Mouse (Mus musculus) MEL (cell line): Measurements from ENCODE around the gene Gh. TPM values are rescaled to one million over a fixed set of nuclear protein-coding genes. Genes with fewer than 3 reads are reported as not detected.

Source experiments
- DNase-seq: peaks from one replicate; pipeline ENCODE4 v3.0.0; 2011; ENCODE audit warnings: low read depth, low spot score
- H3K27ac ChIP-seq: 2 replicates; pipeline ENCODE4 v1.5.1; 2012; ENCODE audit warnings: low read depth, mild to moderate bottlenecking, control low read depth, low read length, moderate library complexity; ENCODE audit not compliant: control insufficient read depth
- H3K27me3 ChIP-seq, 2 experiments: fragments of 150-350 bp in 1 of 2; sonication (generic) in 1 of 2; 2 replicates each; pipeline ENCODE4 v1.6.1; 2012; ENCODE audit warnings: low read length in 2 of 2, mild to moderate bottlenecking in 2 of 2, improper control_type of control experiment in 1 of 2, moderate library complexity in 1 of 2; ENCODE audit not compliant: insufficient read depth in 2 of 2, control insufficient read depth in 1 of 2
- H3K36me3 ChIP-seq, 2 experiments: 2 replicates each; pipeline ENCODE4 v1.6.1; 2012 to 2014; ENCODE audit warnings: low read length in 2 of 2, improper control_type of control experiment in 1 of 2, inconsistent platforms in 1 of 2, mild to moderate bottlenecking in 1 of 2; ENCODE audit not compliant: insufficient read depth in 2 of 2, control insufficient read depth in 1 of 2
- H3K4me1 ChIP-seq, 2 experiments: fragments of 150-350 bp in 1 of 2; sonication (generic) in 1 of 2; 2 replicates each; pipeline ENCODE4 v1.6.1; 2012; ENCODE audit warnings: low read length in 2 of 2, improper control_type of control experiment in 1 of 2, mild to moderate bottlenecking in 1 of 2; ENCODE audit not compliant: insufficient read depth in 2 of 2, control insufficient read depth in 1 of 2
- H3K4me3 ChIP-seq, 2 experiments: fragments of 150-350 bp in 1 of 2; sonication (generic) in 1 of 2; 2 replicates each; pipeline ENCODE4 v1.5.1; 2012; ENCODE audit warnings: low read depth in 2 of 2, low read length in 2 of 2, mild to moderate bottlenecking in 2 of 2, moderate library complexity in 2 of 2, control low read depth in 1 of 2, improper control_type of control experiment in 1 of 2; ENCODE audit not compliant: control insufficient read depth in 1 of 2, insufficient read depth in 1 of 2
- H3K79me2 ChIP-seq: 2 replicates; pipeline ENCODE4 v1.6.1; 2012; ENCODE audit warnings: mild to moderate bottlenecking, low read length, moderate library complexity; ENCODE audit not compliant: control insufficient read depth, poor library complexity, insufficient read depth
- H3K9ac ChIP-seq: 2 replicates; pipeline ENCODE4 v1.6.1; 2012; ENCODE audit warnings: low read depth, mild to moderate bottlenecking, control low read depth, low read length, moderate library complexity; ENCODE audit not compliant: control insufficient read depth, poor library complexity, severe bottlenecking
- H3K9me3 ChIP-seq: fragments of 150-350 bp; sonication (generic); replicated peaks from 2 replicates; pipeline ENCODE4 v1.6.1; 2012; ENCODE audit warnings: mild to moderate bottlenecking, low read length, improper control_type of control experiment, moderate library complexity; ENCODE audit not compliant: insufficient read depth
- CHD1 ChIP-seq: IDR thresholded peaks from 2 replicates; pipeline ENCODE4 v1.6.1; 2012; ENCODE audit warnings: low read depth, mild to moderate bottlenecking, inconsistent platforms, low read length, improper control_type of control experiment
- E2F4 ChIP-seq: IDR thresholded peaks from 2 replicates; pipeline ENCODE4 v1.6.1; 2011; ENCODE audit warnings: low read depth, low read length, improper control_type of control experiment, borderline replicate concordance
- ELF1 ChIP-seq: IDR thresholded peaks from 2 replicates; pipeline ENCODE4 v1.6.1; 2014; ENCODE audit warnings: low read depth, mild to moderate bottlenecking, inconsistent platforms, low read length, improper control_type of control experiment, moderate library complexity
- GATA1 ChIP-seq: IDR thresholded peaks from 2 replicates; pipeline ENCODE4 v1.6.1; 2011; ENCODE audit warnings: low read depth, low read length, improper control_type of control experiment
- HCFC1 ChIP-seq: IDR thresholded peaks from 2 replicates; pipeline ENCODE4 v1.6.1; 2012; ENCODE audit warnings: low read depth, mild to moderate bottlenecking, inconsistent platforms, low read length, improper control_type of control experiment, moderate library complexity
- JUND ChIP-seq: IDR thresholded peaks from 2 replicates; pipeline ENCODE4 v1.6.1; 2011; ENCODE audit warnings: low read depth, mild to moderate bottlenecking, improper control_type of control experiment, low read length
- MAZ ChIP-seq: IDR thresholded peaks from 2 replicates; pipeline ENCODE4 v1.6.1; 2012; ENCODE audit warnings: low read depth, mild to moderate bottlenecking, inconsistent platforms, low read length, improper control_type of control experiment
- MXI1 ChIP-seq: IDR thresholded peaks from 2 replicates; pipeline ENCODE4 v1.6.1; 2011; ENCODE audit warnings: mild to moderate bottlenecking, low read depth, low read length, improper control_type of control experiment
- MYB ChIP-seq: IDR thresholded peaks from 2 replicates; pipeline ENCODE4 v1.6.1; 2011; ENCODE audit warnings: mild to moderate bottlenecking, low read depth, low read length, improper control_type of control experiment
- MYC ChIP-seq: IDR thresholded peaks from 2 replicates; pipeline ENCODE4 v1.6.1; 2011; ENCODE audit warnings: low read depth, mild to moderate bottlenecking, low read length, improper control_type of control experiment, moderate library complexity
- NELFE ChIP-seq: IDR thresholded peaks from 2 replicates; pipeline ENCODE4 v1.6.1; 2011; ENCODE audit warnings: low read depth, low read length, improper control_type of control experiment
- NRF1 ChIP-seq: IDR thresholded peaks from 2 replicates; pipeline ENCODE4 v1.6.1; 2014; ENCODE audit warnings: low read depth, mild to moderate bottlenecking, inconsistent platforms, low read length, improper control_type of control experiment, moderate library complexity; ENCODE audit not compliant: poor library complexity, insufficient read depth, severe bottlenecking
- POLR2A ChIP-seq, 2 experiments: IDR thresholded peaks; 2 replicates each; pipeline ENCODE4 v1.6.1; 2011 to 2012; ENCODE audit warnings: low read length in 2 of 2, mild to moderate bottlenecking in 2 of 2, control low read depth in 1 of 2, improper control_type of control experiment in 1 of 2, low read depth in 1 of 2, moderate library complexity in 1 of 2; ENCODE audit not compliant: control insufficient read depth in 1 of 2, insufficient read depth in 1 of 2, poor library complexity in 1 of 2
- POLR2AphosphoS2 ChIP-seq: IDR thresholded peaks from 2 replicates; pipeline ENCODE4 v1.6.1; 2011; ENCODE audit warnings: low read length, improper control_type of control experiment
- SIN3A ChIP-seq: IDR thresholded peaks from 2 replicates; pipeline ENCODE4 v1.6.1; 2012; ENCODE audit warnings: low read length, improper control_type of control experiment, inconsistent platforms
- SMC3 ChIP-seq: IDR thresholded peaks from 2 replicates; pipeline ENCODE4 v1.6.1; 2011; ENCODE audit warnings: low read depth, low read length, improper control_type of control experiment
- TAL1 ChIP-seq: IDR thresholded peaks from 2 replicates; pipeline ENCODE4 v1.6.1; 2012; ENCODE audit warnings: mild to moderate bottlenecking, inconsistent platforms, low read length, moderate library complexity, mixed read lengths
- TCF12 ChIP-seq: IDR thresholded peaks from 2 replicates; pipeline ENCODE4 v1.6.1; 2014; ENCODE audit warnings: low read depth, mild to moderate bottlenecking, inconsistent platforms, low read length, improper control_type of control experiment, moderate library complexity
- USF2 ChIP-seq, 2 experiments: IDR thresholded peaks; 2 replicates each; pipeline ENCODE4 v1.6.1; 2011 to 2012; ENCODE audit warnings: improper control_type of control experiment in 2 of 2, low read length in 2 of 2, borderline replicate concordance in 1 of 2, inconsistent platforms in 1 of 2, low read depth in 1 of 2, mild to moderate bottlenecking in 1 of 2; ENCODE audit not compliant: insufficient read depth in 1 of 2
- ZKSCAN1 ChIP-seq: IDR thresholded peaks from 2 replicates; pipeline ENCODE4 v1.6.1; 2012; ENCODE audit warnings: low read depth, mild to moderate bottlenecking, inconsistent platforms, low read length, improper control_type of control experiment, moderate library complexity
- ZMIZ1 ChIP-seq: IDR thresholded peaks from 2 replicates; pipeline ENCODE4 v1.6.1; 2012; ENCODE audit warnings: low read depth, mild to moderate bottlenecking, inconsistent platforms, low read length, improper control_type of control experiment, moderate library complexity
- polyA plus RNA-seq, 2 experiments: library from polyadenylated mRNA; stranded (reverse) in 1 of 2; unstranded in 1 of 2; fragments of >175 nt in 1 of 2; fragments of >200 nt in 1 of 2; gene quantifications; 2 replicates each; pipeline versions ENCODE4 v1.2.1 to v1.2.4; 2012; ENCODE audit warnings: low replicate concordance in 2 of 2, low read depth in 1 of 2; ENCODE audit not compliant: insufficient read length in 2 of 2, insufficient read depth in 1 of 2, missing spikeins in 1 of 2
- total RNA-seq: library from RNA; depleted of rRNA; stranded (reverse); fragments of 300-350 nt; gene quantifications from 2 replicates; pipeline ENCODE4 v1.2.3, GENCODE M21; 2012

The Gh gene
- total and polyA plus RNA-seq, 3 experiments: 0.08 TPM; not detected in 2

DNA sequence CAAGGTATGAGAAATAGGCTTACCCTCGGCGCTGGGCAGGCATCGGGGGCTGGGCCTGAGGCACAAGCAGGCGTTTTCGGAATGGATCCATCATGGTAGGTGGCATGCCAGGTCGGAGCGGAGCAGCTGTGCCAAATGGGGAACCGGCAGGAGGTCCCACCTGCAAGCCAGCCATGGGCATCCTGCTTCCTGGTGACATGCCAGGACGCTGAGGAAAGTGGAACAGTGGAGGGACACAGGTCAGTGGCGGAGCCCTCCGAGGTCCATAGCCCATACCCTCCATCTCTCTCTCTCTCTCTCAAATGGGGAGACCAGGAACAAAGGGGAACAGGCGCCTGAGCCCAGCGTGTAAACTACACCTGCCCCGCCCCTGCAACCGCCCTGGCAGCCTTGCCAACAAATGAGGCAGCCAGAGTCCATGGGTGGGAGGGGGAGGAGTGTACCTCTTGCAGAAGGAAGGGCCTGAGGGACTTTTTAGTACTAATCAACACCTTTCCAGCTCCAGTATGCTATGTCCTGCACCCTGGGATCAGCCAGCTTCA is 34.3 kb downstream of the Gh start:
- Histone ChIP-seq H3K27ac (no peak overlapping the region), H3K79me2 (peaks cover 36% of the 10 kb centered on the region)
- peak; percentile 67 for DNase-seq

DNA sequence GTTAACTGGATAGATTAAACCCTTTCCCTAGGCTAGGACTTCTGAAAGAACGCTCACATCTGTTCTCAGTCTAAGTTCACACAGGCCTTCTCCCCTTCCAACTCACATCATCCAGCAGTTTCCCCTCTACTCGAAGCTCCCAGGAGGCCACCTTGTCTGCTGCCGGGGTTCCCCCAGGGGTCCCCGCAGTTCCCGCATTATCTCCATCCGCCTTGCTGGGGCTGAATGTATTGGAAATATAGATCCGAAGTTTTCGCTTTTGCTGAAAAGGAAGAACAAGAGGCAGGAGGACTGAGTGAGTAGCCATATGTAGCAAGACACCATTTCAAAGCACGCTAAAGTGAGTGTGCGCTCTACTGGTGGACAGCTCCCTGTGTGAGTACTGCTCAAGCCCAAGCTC is 35.2 kb downstream of the Gh start:
- no peaks in the 10 kb centered on the region for H3K27me3 ChIP-seq
- TF ChIP-seq ELF1 (no peak), SMC3 (no peak), POLR2A (IDR thresholded peaks at IDR 0.05; ENCODE audit: control insufficient read depth in 1 of 2, insufficient read depth in 1 of 2, low read depth in 1 of 2, low read length in 2 of 2, poor library complexity in 1 of 2) (0 out of 4 replicates have a peak, but pooled peaks of 1 of the 2 experiments have one; percentile 3), GATA1 (no peak)
- no peaks in the 10 kb centered on the region for H3K9me3 ChIP-seq
- H3K36me3 ChIP-seq: peaks cover 13 to 33% of the 10 kb centered on the region in 2 experiments
- peaks cover 0 to 21% of the 10 kb centered on the region in 2 experiments; a peak in 3 of 4 replicates for H3K4me1 ChIP-seq
- no peak overlapping the region for H3K27ac ChIP-seq
- no peak for DNase-seq
- no peak overlapping the region for H3K9ac ChIP-seq
- peaks cover 27% of the 10 kb centered on the region for H3K79me2 ChIP-seq
- H3K4me3 ChIP-seq: no peak overlapping the region

More for the DNA sequence above, 34.3 kb downstream of the Gh start:
- no peaks in the 10 kb centered on the region for H3K9me3 ChIP-seq
- peaks cover 0 to 24% of the 10 kb centered on the region in 2 experiments; a peak in 3 of 4 replicates for H3K4me1 ChIP-seq
- no peak overlapping the region for H3K4me3 ChIP-seq
- H3K27me3 ChIP-seq: no peaks in the 10 kb centered on the region
- no peak overlapping the region for H3K9ac ChIP-seq
- H3K36me3 ChIP-seq: peaks cover 13 to 31% of the 10 kb centered on the region in 2 experiments
- TF ChIP-seq ZKSCAN1 (no peak), SIN3A (0 out of 2 replicates have a peak, but pooled peaks have one; percentile 21), MXI1 (peak; percentile 48; the same call in 1 of the 2 replicates), CHD1 (no peak)

DNA sequence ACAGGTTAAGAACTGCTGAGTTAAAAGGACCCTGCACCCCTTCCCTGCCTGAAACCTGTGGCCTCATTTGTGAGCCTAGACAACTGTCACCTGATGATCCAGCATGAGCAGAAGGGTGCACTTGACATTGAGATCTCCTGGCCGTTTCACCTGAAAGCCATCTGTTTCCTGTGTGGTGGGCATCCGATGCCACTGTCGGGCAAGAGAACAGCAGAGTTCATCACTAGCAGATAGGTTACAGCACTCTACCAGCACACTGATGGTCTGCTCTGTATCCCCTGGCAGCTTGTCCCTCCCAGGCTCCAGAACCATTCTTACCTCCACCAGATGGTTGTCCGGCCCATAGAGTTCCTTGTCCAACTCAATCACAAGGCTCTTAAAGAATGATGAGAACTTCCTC is 36.1 kb downstream of the Gh start:
- Histone ChIP-seq H3K27me3 (no peaks in the 10 kb centered on the region), H3K9me3 (no peaks in the 10 kb centered on the region), H3K36me3 (peaks cover 6 to 33% of the 10 kb centered on the region in 2 experiments), H3K4me1 (peaks cover 0 to 15% of the 10 kb centered on the region in 2 experiments; a peak in 2 of 4 replicates), H3K79me2 (peaks cover 19% of the 10 kb centered on the region), H3K9ac (no peak overlapping the region), H3K27ac (no peak overlapping the region), H3K4me3 (no peak overlapping the region)
- TF ChIP-seq NELFE (no peak), POLR2A (IDR thresholded peaks at IDR 0.05; ENCODE audit: control insufficient read depth in 1 of 2, insufficient read depth in 1 of 2, low read depth in 1 of 2, low read length in 2 of 2, poor library complexity in 1 of 2) (no peak), TCF12 (no peak), POLR2AphosphoS2 (no peak), ZMIZ1 (no peak), CHD1 (no peak), SMC3 (no peak), E2F4 (no peak), NRF1 (no peak), MYB (no peak), TAL1 (no peak), ZKSCAN1 (no peak), JUND (no peak), HCFC1 (no peak), MAZ (no peak), MYC (no peak), USF2 (IDR thresholded peaks at IDR 0.05; ENCODE audit: borderline replicate concordance in 1 of 2, insufficient read depth in 1 of 2, low read depth in 1 of 2, low read length in 2 of 2) (no peak)
- no peak for DNase-seq
